ENCODE assay signal across 11 mouse cellular contexts in the genomic region with DNA sequence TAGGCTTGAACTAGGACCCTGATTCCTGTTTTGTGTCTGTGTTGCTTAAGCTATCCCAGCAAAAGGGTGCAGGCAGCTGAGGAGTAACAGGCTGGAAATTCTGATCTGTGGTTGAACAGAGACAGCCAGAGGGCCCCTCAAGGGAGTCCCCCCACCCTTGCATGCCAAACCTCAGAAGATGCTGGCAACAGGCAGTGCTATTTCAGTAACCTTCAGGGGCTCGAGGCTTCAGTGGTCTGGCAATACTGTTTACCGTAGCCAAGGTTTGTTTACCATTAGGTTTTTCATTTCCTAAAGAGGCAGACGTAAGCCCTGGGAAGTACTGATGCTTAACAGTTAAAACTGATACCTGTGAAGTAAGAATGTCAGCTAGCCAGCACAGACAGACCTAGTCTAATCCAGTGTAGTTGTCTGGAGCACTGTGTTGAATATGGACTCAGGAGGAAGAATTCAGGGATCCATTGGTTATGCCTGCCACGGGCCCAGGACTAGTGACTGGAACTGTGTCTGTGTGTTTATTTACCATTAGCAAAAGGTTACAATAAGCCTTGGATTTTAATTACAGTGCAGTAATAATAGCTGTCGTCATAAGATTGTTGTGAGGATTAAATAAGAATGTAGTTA. TPM values are rescaled to one million over a fixed set of nuclear protein-coding genes. Genes with fewer than 3 reads are reported as not detected.
DNase-seq lines count a peak whose midpoint lies in the region.
"Had no signal": no experiment of that assay in that cellular context is flagged by ENCODE, and none has a peak within 500 bp of the region (broad histone marks: within the 10 kb centered on the region; RNA-seq: fewer than 3 reads in every experiment).

No protein-coding gene starts in this region.

- DNase-seq in embryo, embryonic 10 days (ENCODE audit: low spot score), result peak; percentile 41
- DNase-seq in embryo, embryonic 9.5 days (ENCODE audit: extremely low spot score), result no peak
- DNase-seq in testis, postnatal 14 days (ENCODE audit: low spot score), result peak; percentile 78
- DNase-seq in testis, postnatal 10 days (ENCODE audit: low spot score), result no peak
- peak; percentile 43 to 62 for DNase-seq in kidney, postnatal 4 days
- no peak for DNase-seq in right cerebral cortex, adult 2 months (ENCODE audit: low spot score in 2 of 2)
- no peak for DNase-seq in gastrocnemius, postnatal 25 days
- DNase-seq in spleen, postnatal 14 days (ENCODE audit: low spot score in 2 of 2), result no peak
- DNase-seq: layer of hippocampus, postnatal 36 days; lung, postnatal 10 days; spleen, adult 18-20 months had no signal

RNA-seq across cellular contexts. Expression of a gene that starts 29.0 kb away (rescaled TPM):
- 1 to 10 TPM; 7.5 to 9.2 TPM for total RNA-seq in gastrocnemius, postnatal 25 days (2021)

Comparison
In these comparisons a context has a peak if more than half of its experiments do, and no peak if none do; other contexts are left out.
1. DNase-seq: peak in embryo, embryonic 10 days (single experiment), testis, postnatal 14 days (single experiment) and kidney, postnatal 4 days (2 of 2); none in embryo, embryonic 9.5 days (single experiment), testis, postnatal 10 days (single experiment), right cerebral cortex, adult 2 months (0 of 2), gastrocnemius, postnatal 25 days (single experiment) and spleen, postnatal 14 days (0 of 2).